In genomic region chr1:172342729-172343128, GRCm38 (mm10) we compare ENCODE assay signal across 11 mouse cellular contexts. TPM values are rescaled to one million over a fixed set of nuclear protein-coding genes. Genes with fewer than 3 reads are reported as not detected.
DNase-seq lines count a peak whose midpoint lies in the region; ATAC-seq and TF ChIP-seq lines count a peak whose summit lies in the region.
"Had no signal": no experiment of that assay in that cellular context is flagged by ENCODE, and none has a peak within 500 bp of the region (broad histone marks: within the 10 kb centered on the region; RNA-seq: fewer than 3 reads in every experiment).

No protein-coding gene starts in this region.

- no peak for ATAC-seq in neural tube, embryonic 12.5 days (ENCODE audit: low FRiP score, low read depth)
- no peak for ATAC-seq in heart, embryonic 12.5 days (ENCODE audit: insufficient number of reproducible peaks, low FRiP score)

- intact Hi-C loops in left cerebral cortex, postnatal 4 days (cut with DNase I) = no loop called here

- peaks cover 11% of the 10 kb centered on the region; the same call in 1 of the 2 replicates for H3K27me3 ChIP-seq in neural tube, embryonic 12.5 days (replicated peaks)
- peaks cover 29% of the 10 kb centered on the region for H3K27me3 ChIP-seq in small intestine, adult 2 months (ENCODE audit: control insufficient read depth, insufficient read depth, low read length)
- peaks cover 75% of the 10 kb centered on the region for H3K27me3 ChIP-seq in heart, embryonic 12.5 days (replicated peaks)

- no peaks in the 10 kb centered on the region for H3K9me3 ChIP-seq in neural tube, embryonic 12.5 days
- no peaks in the 10 kb centered on the region for H3K9me3 ChIP-seq in heart, embryonic 12.5 days (replicated peaks)
- H3K9me3 ChIP-seq: G1E; heart, embryonic 15.5 days; lung, embryonic 15.5 days had no signal

- no peaks in the 10 kb centered on the region for H3K36me3 ChIP-seq in neural tube, embryonic 12.5 days
- no peaks in the 10 kb centered on the region for H3K36me3 ChIP-seq in small intestine, adult 2 months (ENCODE audit: control insufficient read depth, insufficient read depth, low read length)
- no peaks in the 10 kb centered on the region for H3K36me3 ChIP-seq in heart, embryonic 12.5 days
- H3K36me3 ChIP-seq: G1E; heart, embryonic 15.5 days; lung, embryonic 15.5 days had no signal

- H3K4me3 ChIP-seq in neural tube, embryonic 12.5 days = no peak overlapping the region
- peak overlapping the region; percentile 14; the same call in 1 of the 2 replicates for H3K4me3 ChIP-seq in small intestine, adult 2 months (ENCODE audit: low read depth, low read length)
- no peak overlapping the region for H3K4me3 ChIP-seq in heart, embryonic 12.5 days
- H3K4me3 ChIP-seq: heart, embryonic 15.5 days; lung, embryonic 15.5 days had no signal

- H3K27ac ChIP-seq in neural tube, embryonic 12.5 days = no peak overlapping the region
- no peak overlapping the region for H3K27ac ChIP-seq in small intestine, adult 2 months (ENCODE audit: insufficient read depth, low read depth, low read length)
- H3K27ac ChIP-seq in heart, embryonic 12.5 days (ENCODE audit: poor library complexity, severe bottlenecking) = no peak overlapping the region
- H3K27ac ChIP-seq: heart, embryonic 15.5 days; lung, embryonic 15.5 days had no signal

- peaks cover 30% of the 10 kb centered on the region for H3K4me1 ChIP-seq in neural tube, embryonic 12.5 days
- no peaks in the 10 kb centered on the region; the same call in none of the 2 replicates for H3K4me1 ChIP-seq in small intestine, adult 2 months (ENCODE audit: control insufficient read depth, insufficient read depth, insufficient read length, low read length)
- H3K4me1 ChIP-seq in heart, embryonic 12.5 days (replicated peaks) = peaks cover 6% of the 10 kb centered on the region; the same call in 1 of the 2 replicates

- no peak for DNase-seq in neural tube, embryonic 10.5 days (ENCODE audit: extremely low spot score, low spot score)
- DNase-seq in frontal cortex, postnatal 10 days (ENCODE audit: low spot score in 2 of 2) = peak; percentile 70 to 80
- peak; percentile 82 for DNase-seq in left cerebral cortex, postnatal 4 days
- no peak for DNase-seq in c-Kit-positive CD71-positive TER-119-positive erythroid progenitor cells, embryonic 14.5 days (ENCODE audit: low spot score)
- no peak for DNase-seq in urinary bladder, postnatal 25 days (ENCODE audit: low spot score)

- TF ChIP-seq POLR2A in small intestine, adult 2 months (IDR thresholded peaks at IDR 0.05; ENCODE audit: low read depth, low read length) = no peak

- peak overlapping the region; percentile 68 for H3K4me2 ChIP-seq in neural tube, embryonic 12.5 days (replicated peaks)
- no peak overlapping the region for H3K4me2 ChIP-seq in heart, embryonic 12.5 days
- H3K4me2 ChIP-seq: heart, embryonic 15.5 days; lung, embryonic 15.5 days had no signal

- 0 out of 2 replicates have a peak overlapping the region, but pooled peaks have one; percentile 5 for H3K9ac ChIP-seq in neural tube, embryonic 12.5 days
- H3K9ac ChIP-seq in heart, embryonic 12.5 days = no peak overlapping the region
- H3K9ac ChIP-seq: heart, embryonic 15.5 days; lung, embryonic 15.5 days had no signal

- 90% methylated on average over 3 of the region's 3 CpGs for WGBS in neural tube, embryonic 12.5 days
- 79% methylated on average over 3 of the region's 3 CpGs for WGBS in small intestine, adult 2 months
- WGBS in heart, embryonic 12.5 days = 85% methylated on average over 3 of the region's 3 CpGs

- no peak for TF ChIP-seq CTCF in small intestine, adult 2 months (IDR thresholded peaks at IDR 0.05; ENCODE audit: extremely low read depth, insufficient read length, insufficient replicate concordance, low read depth, low read length)

RNA-seq across cellular contexts. Expression of gene Kcnj10, which starts 1.7 kb away (rescaled TPM):
- polyA plus RNA-seq in neural tube, embryonic 12.5 days (2016; fragmentation: Nextera tagmentation; extraction: Ambion mirVana) = 0.96 and 1.3 TPM in 2 replicates
- total RNA-seq in left cerebral cortex, postnatal 4 days (2021) = 10 to 100 TPM; 20.4 to 21.3 TPM
- 0.44 and 0.65 TPM in 2 replicates for polyA plus RNA-seq in small intestine, adult 2 months (2012; rRNA removed)
- polyA plus RNA-seq in heart, embryonic 12.5 days (2016; fragmentation: Nextera tagmentation; extraction: Ambion mirVana) = not detected in 2 replicates
- polyA plus RNA-seq: G1E had no signal

RNA-seq across cellular contexts. Expression of gene Kcnj9, which starts 13.6 kb away (rescaled TPM):
- 1.4 and 1.6 TPM in 2 replicates for polyA plus RNA-seq in neural tube, embryonic 12.5 days (2016; fragmentation: Nextera tagmentation; extraction: Ambion mirVana)
- 10 to 100 TPM; 23.5 to 27.4 TPM for total RNA-seq in left cerebral cortex, postnatal 4 days (2021)
- polyA plus RNA-seq in small intestine, adult 2 months (2012; rRNA removed) = 0.25 TPM in 1 of 2 replicates, not detected in the other
- polyA plus RNA-seq in heart, embryonic 12.5 days (2016; fragmentation: Nextera tagmentation; extraction: Ambion mirVana) = not detected in 2 replicates
- total RNA-seq: G1E had no signal
- polyA plus RNA-seq: G1E; heart, embryonic 15.5 days had no signal

RNA-seq across cellular contexts. Expression of gene Pigm, which starts 33.6 kb away (rescaled TPM):
- polyA plus RNA-seq in neural tube, embryonic 12.5 days (2016; fragmentation: Nextera tagmentation; extraction: Ambion mirVana) = 8.3 and 9.4 TPM in 2 replicates
- 10 to 100 TPM; 11.1 TPM for total RNA-seq in left cerebral cortex, postnatal 4 days (2021)
- polyA plus RNA-seq in small intestine, adult 2 months (2012; rRNA removed) = 3.5 and 4.8 TPM in 2 replicates
- polyA plus RNA-seq in heart, embryonic 12.5 days (2016; fragmentation: Nextera tagmentation; extraction: Ambion mirVana) = 8.5 and 9.4 TPM in 2 replicates

RNA-seq across cellular contexts. Expression of gene Atp1a2, which starts 44.9 kb away (rescaled TPM):
- polyA plus RNA-seq in neural tube, embryonic 12.5 days (2016; fragmentation: Nextera tagmentation; extraction: Ambion mirVana) = 14.5 and 14.9 TPM in 2 replicates
- 100 to 1,000 TPM; 211 to 226 TPM for total RNA-seq in left cerebral cortex, postnatal 4 days (2021)
- 2.7 and 3.5 TPM in 2 replicates for polyA plus RNA-seq in small intestine, adult 2 months (2012; rRNA removed)
- 23.4 and 25.9 TPM in 2 replicates for polyA plus RNA-seq in heart, embryonic 12.5 days (2016; fragmentation: Nextera tagmentation; extraction: Ambion mirVana)
- polyA plus RNA-seq: G1E had no signal

Comparison
In these comparisons a context has a peak if more than half of its experiments do, and no peak if none do; other contexts are left out.
1. DNase-seq: peak in frontal cortex, postnatal 10 days (2 of 2) and left cerebral cortex, postnatal 4 days (single experiment); none in neural tube, embryonic 10.5 days (single experiment), c-Kit-positive CD71-positive TER-119-positive erythroid progenitor cells, embryonic 14.5 days (single experiment) and urinary bladder, postnatal 25 days (single experiment).